Mouse (Mus musculus) cerebellum, postnatal 4 days (tissue): Measurements from ENCODE around the gene Tbc1d2b.

Experiments used
- DNase-seq, 2 experiments: peaks; one replicate each; pipeline ENCODE4 v3.0.0; 2022; ENCODE audit warnings: low spot score in 2 of 2, mixed read lengths in 1 of 2

Gene Tbc1d2b

GRCm38 (mm10) chr9:90265322-90266039, 5.1 kb downstream of the Tbc1d2b start:
- DNase-seq, result no peak

DNA sequence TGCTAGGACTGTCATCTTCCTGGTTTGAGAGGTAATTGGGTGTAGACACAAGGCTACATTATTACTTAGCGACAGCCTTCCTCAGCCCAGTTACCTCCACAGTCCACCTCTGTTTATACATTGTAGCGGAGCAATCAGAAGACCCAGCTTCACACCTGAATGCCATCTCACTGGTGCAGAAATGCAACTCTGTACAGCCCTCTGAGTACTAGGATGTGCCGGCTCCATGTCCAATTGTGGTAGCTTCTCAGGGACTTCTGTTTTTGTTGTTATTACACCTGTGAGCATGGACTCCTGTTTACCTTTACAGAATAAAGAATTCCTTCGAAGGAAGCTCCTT, 7.3 kb downstream of the Tbc1d2b start:
- DNase-seq, result no peak

DNA sequence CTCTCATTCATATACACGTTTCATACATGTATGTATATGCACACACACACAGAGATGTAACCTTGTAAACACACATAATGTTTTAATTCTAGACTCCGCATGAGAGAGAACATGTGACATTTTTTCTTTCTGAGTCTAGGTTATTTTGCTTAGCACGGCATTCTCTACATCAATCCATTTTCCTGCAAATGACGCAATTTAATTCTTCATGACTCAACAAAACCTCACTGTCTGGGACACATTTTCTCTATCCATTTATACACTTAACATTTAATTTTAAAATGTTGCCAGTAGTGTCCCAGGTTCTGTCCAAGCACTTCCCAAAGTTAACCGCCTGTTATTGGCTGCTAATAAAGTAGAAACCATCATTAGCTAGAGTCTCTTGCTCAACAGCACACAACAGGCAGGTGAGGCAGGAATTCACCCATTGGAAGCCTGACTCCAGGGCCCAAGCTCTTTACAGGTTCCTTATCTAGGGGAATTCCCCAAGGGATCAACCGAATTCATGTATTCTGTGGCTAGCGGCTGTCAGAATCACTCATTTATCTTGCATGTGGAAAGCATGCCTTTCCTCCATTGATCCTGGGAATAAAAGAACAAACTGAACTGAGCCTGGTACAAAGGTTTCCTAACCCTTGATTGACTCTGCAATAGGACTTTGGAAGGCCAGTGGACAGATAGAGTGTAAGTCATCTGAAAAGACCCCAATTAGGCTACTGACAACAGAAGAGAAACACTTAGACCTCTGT, 7.8 kb downstream of the Tbc1d2b start:
- no peak for DNase-seq

DNA sequence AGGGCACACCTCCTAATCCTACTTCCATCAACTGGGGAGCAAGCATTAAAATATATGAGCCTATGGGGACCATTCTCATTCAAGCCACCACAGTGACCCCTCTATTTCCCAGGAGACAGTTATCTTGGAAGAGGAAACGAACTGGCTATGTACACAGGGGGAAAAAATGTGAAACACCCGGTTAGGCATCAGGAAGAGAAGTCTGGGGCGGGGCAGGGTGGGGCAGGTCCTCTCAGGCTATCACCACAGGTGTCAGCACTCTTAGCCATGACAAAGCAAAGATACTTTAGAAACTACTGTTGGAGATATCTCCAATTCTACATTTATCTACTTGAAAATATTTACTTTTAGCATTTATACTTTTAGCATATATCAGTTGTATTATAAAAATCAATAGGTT, 8.5 kb downstream of the Tbc1d2b start:
- DNase-seq, result no peak

- no peak for DNase-seq
Observed at GRCm38 (mm10) chr9:90260600-90261375, 9.8 kb downstream of the Tbc1d2b start.

GRCm38 (mm10) chr9:90260079-90260478, 10.5 kb downstream of the Tbc1d2b start:
- DNase-seq, result no peak

GRCm38 (mm10) chr9:90259400-90259950, 11.1 kb downstream of the Tbc1d2b start:
- DNase-seq, result no peak

DNA sequence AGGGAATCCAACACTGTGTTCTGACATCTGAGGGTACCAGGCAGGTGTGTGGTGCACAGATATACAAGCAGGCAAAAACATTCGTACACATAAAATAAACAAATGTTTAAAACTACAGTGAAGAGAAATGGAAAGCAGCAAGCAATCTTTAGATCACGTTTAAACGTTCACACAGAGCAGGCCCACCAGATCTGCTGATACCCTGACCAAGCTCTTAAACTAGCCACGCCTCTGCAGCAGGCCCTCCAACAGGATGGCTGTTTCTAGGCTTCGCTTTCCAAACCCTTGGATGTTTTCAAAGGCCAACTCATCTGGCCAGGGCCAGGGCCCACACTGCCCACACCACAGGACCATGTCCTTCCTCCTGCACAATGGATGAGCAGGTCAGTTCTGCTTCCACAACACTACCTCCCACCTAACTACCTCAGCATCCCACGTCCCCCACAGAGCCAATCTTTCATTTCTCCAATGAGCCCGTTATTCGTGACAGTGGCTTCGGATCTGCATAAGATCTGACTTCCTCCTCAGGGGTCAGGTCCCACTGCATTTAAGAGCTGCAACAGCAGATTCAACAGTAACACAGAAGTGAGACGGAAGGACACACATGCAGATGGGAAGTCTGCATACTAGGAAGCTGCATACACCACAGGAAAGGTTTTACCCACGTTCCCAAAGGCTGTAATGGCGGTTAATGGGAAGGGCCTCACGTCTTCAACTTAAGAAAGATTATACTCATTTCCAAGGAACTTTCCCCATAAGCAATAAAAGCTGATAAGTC, 12.7 kb downstream of the Tbc1d2b start:
- DNase-seq, result no peak

DNA sequence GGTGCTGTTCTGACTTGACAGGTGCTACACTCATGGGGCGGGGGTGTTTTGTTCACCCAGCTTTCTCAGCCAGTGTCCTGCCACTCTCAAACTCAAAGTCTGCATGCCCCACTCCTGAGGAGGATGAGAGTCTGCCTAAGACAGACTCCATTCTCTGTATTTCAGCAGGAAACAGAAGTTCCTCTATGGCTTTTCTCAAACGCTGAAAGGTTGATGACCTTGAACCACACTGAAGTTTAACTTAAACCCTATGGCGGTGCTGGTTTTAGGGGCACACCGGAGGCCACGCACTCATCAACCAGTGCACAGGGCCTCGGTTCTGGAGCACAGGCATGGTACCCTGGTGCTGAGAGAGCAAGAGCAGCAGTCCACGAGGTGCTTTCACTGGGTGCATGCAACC, 13.4 kb downstream of the Tbc1d2b start:
- no peak for DNase-seq

DNA sequence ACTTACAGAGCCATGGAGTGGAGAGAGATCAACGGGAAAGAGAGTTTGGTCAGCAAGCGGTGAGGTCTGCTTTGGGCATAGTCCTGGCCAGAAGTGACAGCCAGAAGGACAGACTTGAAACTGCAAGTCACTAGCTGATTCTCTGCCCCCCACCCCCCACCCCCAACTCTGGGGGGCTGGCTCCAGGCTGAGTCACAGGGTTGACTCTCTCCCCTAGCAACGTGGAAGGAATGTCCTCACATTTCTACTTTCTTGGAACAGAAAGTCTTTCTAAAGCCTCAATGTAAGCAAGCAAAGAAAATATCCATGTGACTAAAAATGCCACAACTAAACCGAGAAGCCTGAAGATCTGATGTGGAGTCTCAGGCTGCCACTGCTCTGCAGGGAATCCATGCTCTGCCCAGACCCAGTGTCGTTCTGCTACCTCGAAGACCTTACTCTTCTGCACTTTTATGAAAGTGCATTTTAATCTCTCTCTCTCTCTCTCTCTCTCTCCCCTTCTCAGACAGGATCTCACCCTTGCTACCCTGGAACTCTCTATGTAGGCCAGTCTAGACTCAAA, 14.7 kb downstream of the Tbc1d2b start:
- DNase-seq, result no peak

- DNase-seq, result no peak
Observed at GRCm38 (mm10) chr9:90253181-90253580, 17.4 kb downstream of the Tbc1d2b start.

GRCm38 (mm10) chr9:90250964-90251750, 19.4 kb downstream of the Tbc1d2b start:
- DNase-seq, result no peak

GRCm38 (mm10) chr9:90250141-90250775, 20.3 kb downstream of the Tbc1d2b start:
- no peak for DNase-seq

DNA sequence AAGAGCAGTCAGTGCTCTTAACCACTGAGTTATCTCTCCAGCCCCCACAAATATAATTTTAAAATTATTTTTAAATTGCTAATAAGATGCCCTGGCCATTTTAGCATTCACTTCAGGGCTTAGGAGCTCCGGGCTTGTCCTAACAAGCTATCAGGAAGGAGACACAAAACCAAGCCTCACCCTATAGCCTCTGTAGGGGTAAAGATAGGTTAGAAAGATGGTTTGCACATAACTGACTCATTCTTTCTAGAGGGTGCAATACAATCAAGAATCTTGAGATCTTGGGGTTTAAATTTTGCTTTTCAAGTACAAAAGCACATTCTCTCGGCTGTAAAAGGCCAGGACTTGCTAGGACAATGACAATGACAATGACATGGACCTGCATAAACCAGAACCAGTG, 21.6 kb downstream of the Tbc1d2b start:
- no peak for DNase-seq

DNA sequence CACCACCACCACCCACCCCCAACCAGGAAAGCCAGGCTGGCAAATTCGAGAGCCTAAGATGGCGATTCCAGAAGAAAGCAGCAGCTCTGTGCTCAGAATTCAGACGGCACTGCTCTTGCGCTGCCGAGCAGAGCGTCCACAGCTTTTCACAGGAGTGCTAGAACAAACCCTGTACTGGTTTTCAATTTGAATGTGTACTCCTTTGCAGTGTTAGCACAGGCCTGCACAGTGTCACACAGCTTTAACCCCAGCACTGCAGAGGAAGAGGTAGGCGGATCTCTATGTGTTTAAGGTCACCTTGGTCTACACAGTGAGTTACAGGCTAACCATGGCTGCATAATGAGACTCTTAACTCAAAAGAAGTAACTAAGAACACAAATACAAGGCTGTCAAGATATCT, 22.3 kb downstream of the Tbc1d2b start:
- no peak for DNase-seq

DNA sequence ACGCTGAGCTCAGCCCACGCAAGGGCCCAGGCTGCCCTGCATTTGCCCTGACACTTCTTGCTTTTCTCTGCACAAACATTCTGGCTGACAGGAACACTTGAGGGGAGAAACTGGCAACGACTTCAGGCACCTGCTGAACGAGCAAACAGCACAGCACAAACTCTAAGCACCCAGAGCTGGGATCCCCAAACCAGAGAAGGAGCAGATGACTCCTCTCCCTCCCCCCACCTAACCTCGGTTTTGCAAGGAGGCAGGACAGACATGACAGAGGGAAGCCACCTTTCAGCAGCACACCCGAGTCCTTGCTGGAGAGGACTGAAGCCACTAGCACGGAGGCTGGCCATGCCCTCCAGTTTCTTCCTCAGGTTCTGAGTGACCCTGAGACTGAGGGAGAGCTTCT, 23.3 kb downstream of the Tbc1d2b start:
- no peak for DNase-seq

DNA sequence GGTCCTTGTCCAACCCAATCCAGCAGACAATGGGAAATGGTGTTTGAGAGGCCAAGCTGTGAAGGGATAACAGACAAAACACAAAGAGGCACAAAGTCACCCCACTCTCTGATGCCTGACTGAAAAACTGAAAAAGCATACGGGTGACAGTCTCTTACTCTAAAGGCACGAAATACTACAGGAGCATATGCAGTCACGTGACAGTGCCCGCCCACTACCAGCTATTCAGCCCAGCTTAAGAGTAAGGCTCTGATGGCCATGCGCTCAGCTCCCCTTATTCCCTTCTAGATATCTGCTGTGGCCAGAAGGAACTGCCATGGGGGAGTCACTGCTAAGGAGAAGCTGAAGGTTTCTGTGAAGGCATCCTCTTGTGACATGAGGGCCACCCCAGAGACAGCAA, 24.8 kb downstream of the Tbc1d2b start:
- no peak for DNase-seq

- no peak for DNase-seq
Observed at GRCm38 (mm10) chr9:90245206-90245605, 25.4 kb downstream of the Tbc1d2b start.

DNA sequence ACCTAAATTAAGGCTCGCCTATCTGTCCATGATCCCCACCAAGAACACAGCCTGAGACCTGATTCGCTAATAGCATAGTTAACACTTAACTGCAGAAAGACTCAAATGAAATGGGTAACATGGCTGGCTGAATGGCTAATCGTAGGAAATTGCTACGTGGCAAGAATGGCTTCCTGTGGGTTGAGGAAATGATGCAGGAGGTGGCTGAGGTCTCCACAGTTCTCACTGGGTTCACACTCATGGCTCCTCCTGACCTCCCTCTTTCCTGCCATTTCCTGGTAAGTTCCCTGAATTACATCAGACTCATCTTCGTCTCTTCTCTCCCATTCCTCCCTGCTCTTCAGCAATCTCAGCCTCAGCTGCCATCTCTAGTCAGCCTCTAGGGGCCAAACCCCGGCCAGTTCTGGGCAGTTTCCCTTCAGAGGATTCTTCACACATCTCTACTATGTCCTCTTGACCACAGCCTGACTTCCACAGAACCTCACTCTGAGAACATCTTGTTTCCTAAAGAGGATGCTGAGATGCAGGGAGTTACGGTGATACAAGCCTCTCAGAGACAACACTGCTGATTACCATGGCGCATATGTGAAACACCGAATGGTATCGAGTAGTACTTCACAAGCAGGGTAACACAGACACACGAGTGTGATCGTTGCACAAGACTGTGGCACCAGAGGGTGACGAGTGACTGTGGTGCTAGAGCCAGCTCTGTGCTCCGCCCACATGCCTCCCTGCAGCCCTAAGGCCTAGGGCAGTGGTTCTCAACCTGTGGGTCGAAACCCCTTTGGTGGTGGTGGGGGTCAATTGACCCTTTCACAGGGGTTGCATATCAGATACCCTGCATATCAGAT, 26.1 kb downstream of the Tbc1d2b start:
- DNase-seq, result no peak
